Mouse (Mus musculus): ENCODE measurements around the gene Cdk5r2.
A peak's percentile ranks its signal among the peaks of the same experiment; 100 is the strongest.
"Not testable (repeated sequence)": the region's sequence is repeated elsewhere in the genome, so short reads cannot be mapped to it uniquely, and the experiment has no call there.

The Cdk5r2 gene

DNA sequence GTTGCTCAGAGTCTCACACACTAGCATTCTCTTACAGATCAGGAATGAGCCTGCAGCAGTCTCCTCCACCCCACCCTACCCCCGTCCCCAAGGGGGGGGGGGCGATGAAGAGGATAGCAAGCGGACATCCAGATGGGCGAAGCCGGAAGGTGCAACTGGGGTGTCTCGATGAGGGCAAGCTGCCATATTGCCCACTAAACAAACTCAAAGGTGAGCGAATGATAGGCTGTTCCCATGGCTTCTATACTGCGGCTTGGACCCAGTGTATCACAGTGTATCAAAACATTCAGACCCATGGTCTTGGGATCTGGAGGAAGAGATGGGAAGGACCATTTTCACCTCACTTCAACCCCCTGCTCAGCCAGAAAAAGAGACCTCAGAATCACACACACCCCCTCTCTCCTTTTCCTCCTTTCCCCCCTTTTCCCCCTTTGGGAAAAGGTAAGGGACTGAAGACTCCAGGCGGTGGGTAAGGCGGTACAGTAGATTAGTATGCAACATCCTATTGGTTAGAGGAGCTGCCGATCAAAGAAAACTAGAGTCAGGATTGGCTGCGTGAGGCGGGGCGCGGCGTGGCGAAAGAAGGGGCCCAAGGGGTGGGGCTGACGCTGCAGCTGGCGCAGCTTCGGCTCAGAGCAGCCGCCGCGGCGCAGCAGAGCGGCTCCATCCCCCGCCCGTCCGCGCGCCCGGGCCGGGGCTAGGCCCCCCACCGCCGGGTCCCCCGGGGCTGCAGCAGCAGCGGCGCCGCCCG is at the start of gene Cdk5r2:
Cdk5r2 (plus strand) TSS at position 629 of the 751 bp plus-strand sequence.
- no peak for DNase-seq (ENCODE audit: low read depth, low spot score)

- DNase-seq (ENCODE audit: low read depth, low spot score) = no peak
These were observed 49.3 kb upstream of the Cdk5r2 start for GRCm38 (mm10) chr1:74805340-74805835.

DNA sequence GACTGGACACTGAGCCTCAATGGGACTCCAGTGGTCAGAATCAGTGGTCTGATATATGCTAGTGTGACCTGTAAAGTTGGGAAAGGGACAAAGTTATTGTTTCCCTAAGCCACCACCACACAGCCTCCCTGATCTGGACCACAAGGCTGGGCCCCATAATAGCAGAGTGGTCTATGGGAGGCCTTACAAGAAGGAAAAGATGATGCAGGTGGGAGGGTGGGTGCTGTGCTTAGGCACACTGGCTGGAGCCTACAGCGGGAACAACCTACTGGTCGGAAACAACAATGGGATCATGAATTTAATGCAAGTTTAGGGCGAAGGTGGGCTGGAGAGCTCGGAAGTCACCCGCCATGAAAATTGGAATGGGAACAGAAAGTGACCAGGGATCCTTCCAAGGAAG is 48.9 kb upstream of the Cdk5r2 start:
- DNase-seq (ENCODE audit: low read depth, low spot score) = no peak

- peak; percentile 31 for DNase-seq (ENCODE audit: low read depth, low spot score)
These were observed 48.1 kb upstream of the Cdk5r2 start for GRCm38 (mm10) chr1:74806360-74807311.

DNA sequence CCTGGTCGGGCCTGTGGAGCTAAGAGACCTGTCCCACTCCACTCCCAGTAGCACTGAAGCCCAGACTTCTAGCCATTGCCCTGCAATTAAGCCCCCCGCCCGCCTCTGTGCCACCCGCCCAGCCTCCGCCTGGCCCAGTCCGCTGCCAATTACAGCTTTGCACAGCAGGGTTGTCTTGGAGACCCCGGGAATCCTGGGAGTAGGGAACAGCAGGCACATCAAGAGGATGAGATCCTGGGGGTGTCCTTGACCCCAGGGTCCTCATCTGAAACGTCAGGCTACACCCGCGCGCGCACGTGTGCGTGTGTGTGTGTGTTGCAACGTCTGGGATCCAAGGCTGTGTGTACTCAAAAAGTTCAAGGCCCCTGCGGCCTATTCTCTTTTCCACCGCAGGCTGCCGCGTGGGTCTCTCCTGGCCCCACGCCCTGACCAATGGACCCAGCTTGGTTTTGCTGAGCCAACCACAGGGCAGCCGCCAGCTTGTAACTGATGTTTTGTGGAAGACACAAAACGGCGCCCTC is 47.1 kb upstream of the Cdk5r2 start:
- DNase-seq (ENCODE audit: low read depth, low spot score) = no peak

DNA sequence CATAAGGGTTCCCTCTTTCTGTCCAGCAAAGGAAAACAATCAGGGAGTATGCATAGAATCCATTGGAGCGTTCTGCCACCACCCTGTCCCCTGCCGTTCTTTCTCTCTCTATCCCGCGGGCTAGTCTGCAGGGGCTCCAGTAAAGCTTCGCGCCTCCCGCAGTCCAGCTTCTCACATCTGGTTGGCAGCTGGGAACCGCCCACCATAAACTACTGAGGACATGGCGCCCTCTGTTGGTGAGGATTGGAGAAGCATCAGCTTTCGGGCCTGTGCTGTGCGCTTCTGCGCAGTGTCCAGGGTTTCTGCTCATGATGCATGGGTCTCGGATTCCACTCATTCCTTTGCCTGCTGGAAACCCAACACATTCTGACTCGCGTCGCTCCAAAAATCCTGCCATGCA is 46.7 kb upstream of the Cdk5r2 start:
- DNase-seq (ENCODE audit: low read depth, low spot score) = peak; percentile 92

- peak; percentile 20 for DNase-seq (ENCODE audit: low read depth, low spot score)
These were observed 45.7 kb upstream of the Cdk5r2 start for GRCm38 (mm10) chr1:74809007-74809406.

DNA sequence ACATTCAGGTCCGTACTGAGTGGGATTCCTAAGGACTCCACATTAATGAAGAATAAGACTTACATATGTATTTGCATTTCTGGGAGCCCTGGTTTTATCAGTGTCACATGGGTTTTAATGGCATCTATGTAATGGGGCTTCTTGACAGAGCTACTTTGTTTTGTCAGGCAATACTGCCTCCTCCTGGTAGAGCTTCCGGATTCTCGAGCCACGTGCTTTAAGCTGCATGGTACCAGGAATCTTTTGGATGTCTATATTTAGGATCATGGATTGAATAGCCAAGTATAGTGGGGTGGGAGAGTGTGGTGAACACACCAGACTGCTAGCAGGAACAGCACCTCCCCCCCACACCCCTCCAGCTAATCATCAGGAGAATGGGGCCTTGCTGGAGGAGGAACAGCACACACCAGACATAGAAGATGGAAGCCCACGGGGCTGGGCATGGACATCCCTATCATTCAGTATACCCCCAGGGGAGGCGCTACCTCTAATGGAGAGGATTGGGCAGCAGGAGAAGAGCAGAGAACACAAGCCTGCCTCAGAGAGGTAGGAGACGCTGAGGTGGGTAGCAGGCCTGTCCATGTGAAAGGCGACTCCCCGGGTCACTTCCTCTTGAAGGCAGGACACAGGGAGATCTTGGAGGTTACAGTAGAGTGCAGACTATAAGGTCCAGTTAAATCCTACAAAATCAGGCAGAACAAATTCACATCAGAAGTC is 39.6 kb upstream of the Cdk5r2 start:
- DNase-seq (ENCODE audit: low read depth, low spot score) = peak; percentile 53

GRCm38 (mm10) chr1:74815965-74816364 is 38.8 kb upstream of the Cdk5r2 start:
- DNase-seq (ENCODE audit: low read depth, low spot score) = not testable (repeated sequence)

GRCm38 (mm10) chr1:74816612-74817199 is 38.0 kb upstream of the Cdk5r2 start:
- DNase-seq (ENCODE audit: low read depth, low spot score) = peak; percentile 91

DNA sequence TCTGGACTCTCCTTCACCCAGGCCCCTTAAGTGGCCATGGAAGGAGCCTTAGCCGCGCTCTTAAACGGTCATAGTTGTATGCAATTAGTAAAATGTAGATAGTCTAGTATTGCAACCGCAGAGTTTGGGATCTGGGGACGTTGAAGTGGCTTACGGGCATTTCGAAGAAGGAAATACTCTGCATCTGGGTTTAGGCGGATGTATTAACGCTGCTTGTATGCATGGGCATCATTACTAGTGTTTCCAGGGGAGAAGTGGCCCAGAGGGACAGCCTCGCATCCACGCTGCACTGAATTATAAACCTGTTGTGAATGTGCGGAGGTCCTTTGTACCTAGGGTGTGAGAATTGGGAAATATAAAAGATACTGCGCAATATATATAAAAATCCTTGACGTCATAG is 37.5 kb upstream of the Cdk5r2 start:
- no peak for DNase-seq (ENCODE audit: low read depth, low spot score)

- DNase-seq (ENCODE audit: low read depth, low spot score) = no peak
These were observed 36.2 kb upstream of the Cdk5r2 start for GRCm38 (mm10) chr1:74818509-74818908.

DNA sequence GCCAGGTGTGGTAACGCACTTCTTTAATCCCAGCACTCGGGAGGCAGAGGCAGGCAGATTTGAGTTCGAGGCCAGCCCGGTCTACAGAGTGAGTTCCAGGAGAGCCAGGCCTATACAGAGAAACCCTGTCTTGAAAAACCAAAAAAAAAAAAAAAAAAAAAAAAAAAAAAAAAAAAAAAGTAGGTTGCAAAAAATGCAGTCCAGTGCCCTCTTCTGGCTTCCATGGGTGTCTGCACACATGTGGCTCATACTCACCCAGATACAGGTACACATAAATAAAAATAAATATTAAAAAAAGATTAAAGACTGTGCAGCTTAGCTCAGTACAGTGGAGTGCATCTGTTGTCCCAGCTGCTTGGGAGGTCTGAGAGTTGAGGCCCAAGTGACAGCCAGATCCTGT is 31.1 kb upstream of the Cdk5r2 start:
- not testable (repeated sequence) for DNase-seq (ENCODE audit: low read depth, low spot score)

DNA sequence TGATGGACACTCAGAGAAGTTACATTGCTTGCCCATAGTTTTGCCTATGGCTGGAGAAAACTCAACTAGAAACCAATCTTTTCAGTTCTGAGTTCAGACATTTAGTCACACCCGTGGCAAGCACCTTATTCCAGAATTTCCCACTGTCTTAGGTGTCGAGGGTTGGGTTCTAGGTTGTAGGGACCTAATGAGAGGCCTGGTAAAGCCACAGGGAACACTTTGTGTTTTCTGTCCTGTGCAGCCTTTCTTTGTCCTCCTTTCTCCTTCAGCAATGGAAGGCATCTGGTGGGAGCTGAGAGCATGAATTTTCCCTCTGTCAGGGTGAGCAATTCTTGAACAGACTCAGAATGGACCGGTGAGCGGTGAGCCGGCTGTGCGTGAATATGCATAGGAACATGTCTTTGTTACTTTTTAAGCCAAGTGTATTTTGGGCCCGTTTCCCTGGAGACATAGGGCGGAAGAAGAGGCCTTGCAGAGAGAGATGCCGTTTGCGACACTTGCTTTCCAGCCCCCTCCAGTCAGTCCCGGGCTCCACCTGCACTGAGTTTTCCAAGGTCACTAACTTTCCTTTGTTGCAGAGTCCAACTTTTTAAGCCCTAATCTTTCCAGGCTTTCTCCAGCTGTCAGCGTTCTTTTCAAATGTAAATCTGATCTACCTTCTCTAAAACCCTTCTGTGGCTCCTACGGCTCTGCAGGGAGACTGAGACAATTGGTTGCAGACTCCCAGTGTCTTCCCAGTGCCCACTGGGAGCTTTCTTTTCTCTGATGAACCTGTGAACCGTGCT is 30.0 kb upstream of the Cdk5r2 start:
- no peak for DNase-seq (ENCODE audit: low read depth, low spot score)

DNA sequence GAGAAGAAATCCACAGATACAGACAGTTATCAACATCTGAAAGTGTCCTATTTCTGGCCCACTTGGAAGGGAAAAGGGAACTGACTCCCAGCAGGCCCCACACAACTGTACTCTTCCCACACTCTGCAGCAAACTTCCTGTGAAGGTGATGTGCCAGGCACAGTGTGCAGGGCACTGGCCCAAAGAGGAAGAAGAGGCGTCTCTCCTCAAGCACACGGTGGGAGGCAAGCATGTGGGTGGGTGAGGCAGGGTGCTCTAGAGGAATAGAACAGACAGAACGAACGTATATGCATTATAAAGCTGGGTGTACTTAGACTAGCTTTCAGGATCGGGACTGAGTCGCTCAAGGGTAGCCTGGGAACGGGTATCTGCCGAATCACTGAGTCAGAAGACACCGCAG is 24.7 kb upstream of the Cdk5r2 start:
- no peak for DNase-seq (ENCODE audit: low read depth, low spot score)

DNA sequence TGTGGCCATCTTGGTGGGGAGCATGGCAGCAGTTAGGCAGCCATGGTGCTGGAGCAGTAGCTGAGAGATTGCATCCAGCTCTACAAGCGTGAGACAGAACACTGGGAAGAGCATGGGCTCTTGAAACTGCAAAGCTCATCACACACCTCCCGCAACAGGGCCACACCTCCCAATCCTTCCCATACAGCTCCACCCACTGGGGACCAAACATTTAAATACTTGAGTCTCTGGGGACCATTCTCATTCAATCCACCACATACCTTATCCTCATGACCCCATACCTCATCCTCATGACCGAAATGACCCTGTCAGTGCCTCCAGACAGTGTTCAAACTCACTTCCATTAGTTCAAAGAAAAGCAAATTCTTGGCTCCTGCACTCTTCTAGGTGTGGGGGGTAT is 21.5 kb upstream of the Cdk5r2 start:
- DNase-seq (ENCODE audit: low read depth, low spot score) = no peak

- no peak for DNase-seq (ENCODE audit: low read depth, low spot score)
These were observed 11.6 kb upstream of the Cdk5r2 start for GRCm38 (mm10) chr1:74843090-74843489.

- DNase-seq (ENCODE audit: low read depth, low spot score) = peak; percentile 9
These were observed 8.4 kb upstream of the Cdk5r2 start for GRCm38 (mm10) chr1:74846341-74846740.

DNA sequence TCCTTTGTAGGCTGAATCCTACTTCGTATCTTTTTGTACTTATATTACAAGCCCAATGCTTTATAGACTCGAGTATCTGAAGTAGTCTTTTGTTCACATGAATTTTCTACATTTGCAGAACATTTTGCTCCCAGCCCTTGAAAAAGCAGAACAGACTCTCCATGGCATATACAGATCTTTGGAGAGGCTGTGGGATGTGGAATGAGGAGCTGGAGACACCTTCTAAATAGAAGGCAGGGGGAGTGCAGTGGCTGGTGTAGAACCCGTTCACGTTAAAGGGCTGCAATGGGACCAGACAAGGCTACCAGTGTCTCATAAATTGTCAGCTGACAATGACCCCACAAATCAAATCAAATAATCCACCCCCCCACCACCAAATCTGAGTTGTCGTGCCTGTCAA is 5.8 kb upstream of the Cdk5r2 start:
- DNase-seq (ENCODE audit: low read depth, low spot score) = no peak

GRCm38 (mm10) chr1:74850251-74850650 is 4.5 kb upstream of the Cdk5r2 start:
- DNase-seq (ENCODE audit: low read depth, low spot score) = no peak

Measured in 3T3-L1 (cell line).